Mouse (Mus musculus) bone marrow, adult 2 months (tissue): ENCODE results near the gene Kif14.

Source experiments
- CTCF ChIP-seq: fragments of 200-500 bp; IDR thresholded peaks from 2 replicates; pipeline ENCODE4 v1.5.1; 2011; ENCODE audit warnings: low read length, control low read depth; ENCODE audit not compliant: control insufficient read depth, insufficient read depth
- POLR2A ChIP-seq: fragments of 200-500 bp; IDR thresholded peaks from 2 replicates; pipeline ENCODE4 v1.6.1; 2011; ENCODE audit warnings: low read depth, mild to moderate bottlenecking, control low read depth, low read length, borderline replicate concordance; ENCODE audit not compliant: control insufficient read depth

- TF ChIP-seq CTCF (no peak), POLR2A (no peak)
Measured at GRCm38 (mm10) chr1:136447338-136447737, 18.8 kb upstream of the Kif14 start.
